Mouse (Mus musculus) monocyte, adult 2 months (primary cell): ENCODE results near the gene Npm3.

ENCODE experiments used
- DNase-seq, 2 experiments: peaks; one replicate each; pipeline ENCODE4 v3.0.0; 2022; ENCODE audit warnings: low spot score in 2 of 2, low read depth in 1 of 2

The Npm3 gene

DNA sequence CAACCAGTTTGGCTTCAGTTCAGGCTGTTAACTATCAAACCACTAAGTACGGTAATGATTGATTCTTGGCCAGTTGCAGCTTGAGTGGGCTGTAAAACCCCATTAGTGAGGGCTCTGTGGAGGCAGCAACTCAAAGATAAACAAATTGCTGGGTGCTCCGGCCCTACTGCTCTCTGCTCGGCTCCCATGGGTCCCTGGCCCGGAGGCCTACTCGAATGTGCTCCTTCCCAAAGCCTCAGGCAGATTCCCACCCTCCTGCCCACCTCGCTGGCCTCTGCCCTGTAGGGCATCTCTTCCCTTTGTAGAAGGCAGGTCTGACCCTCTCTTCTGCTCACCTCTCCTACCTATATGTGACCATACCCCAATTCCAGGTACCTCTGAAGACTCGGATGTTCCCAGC is 14.6 kb downstream of the Npm3 start:
- no peak for DNase-seq

DNA sequence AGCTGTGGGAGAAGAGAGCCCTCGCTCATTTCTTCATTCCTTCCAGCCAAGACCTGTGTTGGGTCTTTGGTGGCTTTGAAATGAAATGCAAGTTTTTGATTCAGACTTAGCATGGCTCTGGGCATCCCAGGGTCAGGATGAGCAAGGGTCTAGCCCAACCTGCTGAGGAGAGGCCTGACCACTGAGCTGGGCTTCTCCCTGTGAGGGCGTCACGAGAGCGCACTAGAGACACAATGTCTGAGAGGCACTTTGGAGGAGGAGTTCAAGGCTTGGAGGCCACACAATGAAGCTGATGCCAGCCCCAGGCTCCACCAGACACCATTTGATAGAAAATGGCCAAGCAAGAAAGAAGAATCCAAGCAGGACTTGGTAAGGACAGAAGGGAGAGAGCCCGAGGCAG is 15.2 kb downstream of the Npm3 start:
- no peak for DNase-seq

DNA sequence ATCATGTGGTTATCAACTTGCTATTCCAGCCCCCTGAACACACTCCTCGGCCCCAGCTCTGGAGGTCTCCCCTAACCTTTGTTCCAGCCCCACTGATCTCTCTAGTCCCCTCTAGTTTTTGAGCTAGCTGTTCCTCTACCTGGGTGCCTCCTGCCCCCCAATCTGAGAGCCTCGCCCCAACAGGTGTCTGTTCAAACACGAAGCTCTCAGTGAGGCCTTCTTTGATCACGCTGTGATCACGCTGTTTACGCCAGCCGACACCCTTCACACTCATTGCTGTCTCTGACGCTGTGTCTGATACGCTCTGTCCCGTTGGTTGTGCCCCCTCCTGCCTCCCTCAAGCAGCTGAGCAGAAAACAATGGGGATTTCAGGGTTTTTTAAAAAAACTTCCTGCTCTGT is 15.8 kb downstream of the Npm3 start:
- no peak for DNase-seq

GRCm38 (mm10) chr19:45731658-45732057 is 17.7 kb downstream of the Npm3 start:
- DNase-seq: no peak

GRCm38 (mm10) chr19:45730042-45730441 is 19.3 kb downstream of the Npm3 start:
- no peak for DNase-seq

DNA sequence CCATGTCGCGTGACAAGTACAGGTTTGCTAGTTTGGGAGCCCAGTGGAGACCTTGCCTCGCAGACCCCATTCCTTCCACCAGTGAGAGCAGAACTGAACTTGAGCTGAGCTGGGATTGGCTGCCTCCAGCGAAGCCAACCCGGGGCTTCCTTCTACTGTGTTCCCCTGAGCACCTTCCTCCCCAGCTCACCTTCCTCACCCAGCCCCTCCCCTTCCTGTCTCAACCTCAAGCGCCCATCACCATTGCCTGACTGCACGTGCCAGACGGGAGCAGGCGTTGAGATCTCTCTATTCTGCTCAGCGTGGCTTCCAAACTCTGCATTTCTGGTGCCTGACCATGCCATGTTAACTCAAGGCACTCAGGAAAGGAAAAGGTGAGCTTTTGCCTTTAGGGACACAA is 22.2 kb downstream of the Npm3 start:
- DNase-seq: no peak

- DNase-seq: no peak
These were observed 23.6 kb downstream of the Npm3 start for GRCm38 (mm10) chr19:45725677-45726277.

DNA sequence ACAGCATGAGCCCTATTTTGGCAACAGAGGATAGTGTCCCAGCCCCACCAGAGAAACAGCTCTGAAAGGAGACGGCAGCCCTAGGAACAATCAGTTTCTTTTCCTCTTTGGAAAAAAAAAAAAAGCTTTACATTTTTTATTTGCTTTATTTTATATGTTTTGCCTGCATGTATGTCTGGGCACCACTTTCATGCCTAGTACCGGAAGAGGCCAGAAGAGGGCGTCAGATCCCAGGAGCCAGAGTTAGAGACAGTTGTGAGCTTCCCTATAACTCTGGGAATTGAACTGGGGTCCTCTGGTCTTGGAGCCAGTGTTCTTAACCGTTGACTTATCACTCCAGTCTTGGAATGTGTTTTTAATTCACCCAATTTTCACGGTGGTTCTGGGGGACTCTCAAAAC is 27.2 kb downstream of the Npm3 start:
- no peak for DNase-seq

- DNase-seq: no peak
These were observed 31.1 kb downstream of the Npm3 start for GRCm38 (mm10) chr19:45718286-45718685.

- DNase-seq: no peak
These were observed 31.7 kb downstream of the Npm3 start for GRCm38 (mm10) chr19:45717493-45718220.

DNA sequence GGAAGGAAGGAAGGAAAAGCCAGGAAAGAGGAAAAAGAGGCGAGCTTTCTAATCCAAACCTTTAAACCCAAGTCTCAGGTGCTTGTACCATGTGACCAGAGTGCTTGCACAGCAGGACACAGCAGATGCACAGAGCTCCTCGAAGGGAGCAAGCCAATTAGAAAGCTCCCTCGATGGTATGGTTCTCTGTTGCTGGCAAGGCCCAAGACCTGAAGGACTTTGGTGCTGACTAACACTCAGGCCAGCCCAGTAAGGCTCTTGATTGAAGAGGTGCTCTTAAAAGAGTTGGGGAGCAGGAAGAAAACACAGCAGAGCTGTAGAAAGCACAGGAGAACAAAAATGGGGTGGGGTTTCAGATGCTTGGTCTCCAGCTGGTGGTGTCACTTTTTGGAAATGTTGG is 40.7 kb downstream of the Npm3 start:
- no peak for DNase-seq
